Comparison of ENCODE assay signal across 8 mouse cellular contexts in genomic region chr17:5439831-5440158, GRCm38 (mm10). TPM values are rescaled to one million over a fixed set of nuclear protein-coding genes. Genes with fewer than 3 reads are reported as not detected.
A peak's percentile ranks its signal among the peaks of the same experiment; 100 is the strongest.
DNase-seq lines count a peak whose midpoint lies in the region; ATAC-seq lines count a peak whose summit lies in the region.

No protein-coding gene starts in this region.

- peak overlapping the region; percentile 84 for H3K4me2 ChIP-seq in forebrain, embryonic 14.5 days (ENCODE audit: low read length)
- peak overlapping the region; percentile 67 for H3K4me2 ChIP-seq in liver, embryonic 16.5 days (ENCODE audit: low read depth, low read length)

- H3K9ac ChIP-seq in forebrain, embryonic 14.5 days (ENCODE audit: low read length): peak overlapping the region; percentile 70
- H3K9ac ChIP-seq in liver, embryonic 16.5 days (ENCODE audit: low read depth, low read length): peak overlapping the region; percentile 67

- peak overlapping the region; percentile 48 for H3K4me3 ChIP-seq in forebrain, embryonic 14.5 days (ENCODE audit: low read depth, low read length)
- peak overlapping the region; percentile 71 for H3K4me3 ChIP-seq in liver, embryonic 16.5 days (ENCODE audit: low read depth, low read length)

- 0% methylated on average over 8 of the region's 8 CpGs for WGBS in forebrain, embryonic 14.5 days
- WGBS in liver, embryonic 16.5 days (ENCODE audit: insufficient replicate concordance): under 1% methylated on average over 8 of the region's 8 CpGs

- H3K4me1 ChIP-seq in forebrain, embryonic 14.5 days (ENCODE audit: control insufficient read depth, insufficient read depth, low read length): peaks cover 9% of the 10 kb centered on the region
- H3K4me1 ChIP-seq in liver, embryonic 16.5 days (ENCODE audit: control insufficient read depth, low read depth, low read length): peaks cover 10% of the 10 kb centered on the region

- peak; percentile 14; the same call in 1 of the 2 replicates for ATAC-seq in frontal cortex, adult (ENCODE audit: low TSS enrichment)
- peak; percentile 54 for ATAC-seq in CD4-positive, CD25-positive, alpha-beta regulatory T cell, adult 4 months
- peak; percentile 58 for ATAC-seq in forebrain, embryonic 14.5 days
- peak; percentile 44 for ATAC-seq in liver, embryonic 16.5 days (ENCODE audit: low read depth)

- no peak for DNase-seq in frontal cortex, adult 2 months (ENCODE audit: extremely low spot score in 1 of 2, low spot score in 1 of 2)
- DNase-seq in forebrain, embryonic 14.5 days (ENCODE audit: low spot score): no peak
- DNase-seq in adrenal gland, postnatal 4 days (ENCODE audit: low spot score in 2 of 2): no peak
- DNase-seq in right cerebral cortex, adult 2 months (ENCODE audit: low spot score in 2 of 2): no peak
- no peak for DNase-seq in embryo, embryonic 10 days (ENCODE audit: low spot score)

- H3K36me3 ChIP-seq in forebrain, embryonic 14.5 days (ENCODE audit: control insufficient read depth, insufficient read depth, low read length): no peaks in the 10 kb centered on the region; the same call in 1 of the 2 replicates
- no peaks in the 10 kb centered on the region for H3K36me3 ChIP-seq in liver, embryonic 16.5 days (ENCODE audit: control insufficient read depth, insufficient read depth)

- no peaks in the 10 kb centered on the region for H3K27me3 ChIP-seq in forebrain, embryonic 14.5 days (replicated peaks; ENCODE audit: control insufficient read depth, insufficient read depth, low read length)
- no peaks in the 10 kb centered on the region for H3K27me3 ChIP-seq in liver, embryonic 16.5 days (ENCODE audit: control insufficient read depth, insufficient read depth, low read depth, low read length)

- H3K9me3 ChIP-seq in forebrain, embryonic 14.5 days (replicated peaks; ENCODE audit: control insufficient read depth, low read length): no peaks in the 10 kb centered on the region
- no peaks in the 10 kb centered on the region for H3K9me3 ChIP-seq in liver, embryonic 16.5 days (replicated peaks; ENCODE audit: control insufficient read depth, low read length)

- H3K27ac ChIP-seq in forebrain, embryonic 14.5 days (ENCODE audit: low read depth, low read length): no peak overlapping the region
- peak overlapping the region; percentile 33; the same call in 1 of the 2 replicates for H3K27ac ChIP-seq in liver, embryonic 16.5 days (ENCODE audit: low read length)

RNA-seq across cellular contexts. Expression of gene Tmem242, which starts 0.3 kb away (rescaled TPM):
- 40.9 and 41.2 TPM in 2 replicates for polyA plus RNA-seq in frontal cortex, adult 2 months (2012; rRNA removed)
- 10 to 100 TPM; 44.8 to 56.7 TPM for polyA plus RNA-seq in CD4-positive, CD25-positive, alpha-beta regulatory T cell, adult 4 months (2017; shearing (Covaris generic))
- 115 and 124 TPM in 2 replicates for polyA plus RNA-seq in forebrain, embryonic 14.5 days (2014; fragmentation: Nextera tagmentation; extraction: Ambion mirVana)
- polyA plus RNA-seq in liver, embryonic 16.5 days (2015; fragmentation: Nextera tagmentation; extraction: Ambion mirVana): 39.4 and 43.0 TPM in 2 replicates
- total RNA-seq in adrenal gland, postnatal 4 days (2021): 100 to 1,000 TPM; 113 to 116 TPM

RNA-seq across cellular contexts. Expression of gene Ldhal6b, which starts 21.2 kb away (rescaled TPM):
- polyA plus RNA-seq in frontal cortex, adult 2 months (2012; rRNA removed): 1.2 and 1.4 TPM in 2 replicates
- not detected for polyA plus RNA-seq in CD4-positive, CD25-positive, alpha-beta regulatory T cell, adult 4 months (2017; shearing (Covaris generic))
- polyA plus RNA-seq in forebrain, embryonic 14.5 days (2014; fragmentation: Nextera tagmentation; extraction: Ambion mirVana): not detected in 2 replicates
- polyA plus RNA-seq in liver, embryonic 16.5 days (2015; fragmentation: Nextera tagmentation; extraction: Ambion mirVana): not detected in 2 replicates
- total RNA-seq in adrenal gland, postnatal 4 days (2021): 1 to 10 TPM; 1.6 to 2.4 TPM

RNA-seq across cellular contexts. Expression of gene Zdhhc14, which starts 52.6 kb away (rescaled TPM):
- polyA plus RNA-seq in frontal cortex, adult 2 months (2012; rRNA removed): 13.1 and 19.0 TPM in 2 replicates
- under 1 TPM in 1 of 2 experiments, not detected in 1; 0.19 TPM for polyA plus RNA-seq in CD4-positive, CD25-positive, alpha-beta regulatory T cell, adult 4 months (2017; shearing (Covaris generic))
- polyA plus RNA-seq in forebrain, embryonic 14.5 days (2014; fragmentation: Nextera tagmentation; extraction: Ambion mirVana): 4.7 and 8.1 TPM in 2 replicates
- 2.0 and 3.0 TPM in 2 replicates for polyA plus RNA-seq in liver, embryonic 16.5 days (2015; fragmentation: Nextera tagmentation; extraction: Ambion mirVana)
- total RNA-seq in adrenal gland, postnatal 4 days (2021): 1 to 10 TPM; 7.6 to 8.2 TPM
